In the genomic region with DNA sequence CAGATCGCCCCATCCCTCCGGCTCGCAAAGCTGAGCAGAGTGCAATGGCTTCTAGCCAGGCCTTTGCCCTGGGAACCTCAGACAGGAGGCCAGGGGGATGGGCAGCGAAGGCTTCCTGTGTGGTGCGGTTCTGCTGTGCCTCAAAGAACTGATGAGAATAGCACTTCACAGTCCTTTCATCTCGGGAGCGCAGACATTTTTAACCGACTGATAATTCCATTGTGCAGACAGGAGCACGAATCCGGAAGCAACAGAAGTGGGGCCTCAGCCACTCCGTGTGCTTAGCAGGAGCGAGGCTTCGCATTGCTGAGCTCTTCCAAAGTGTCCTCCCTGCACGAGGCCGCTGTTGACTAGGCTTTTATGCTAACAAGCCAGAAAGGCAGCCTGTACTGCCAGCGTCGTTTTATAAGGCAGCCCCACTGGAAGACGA, we compare ENCODE assay signal across 8 mouse cellular contexts. TPM values are rescaled to one million over a fixed set of nuclear protein-coding genes. Genes with fewer than 3 reads are reported as not detected.
DNase-seq lines count a peak whose midpoint lies in the region; ATAC-seq and TF ChIP-seq lines count a peak whose summit lies in the region.

No protein-coding gene starts in this region.

- peaks cover 8% of the 10 kb centered on the region; the same call in 1 of the 2 replicates for H3K4me1 ChIP-seq in intestine, embryonic 16.5 days (ENCODE audit: control insufficient read depth, insufficient read depth, low read length)
- H3K4me1 ChIP-seq in liver, adult 2 months (ENCODE audit: control insufficient read depth, insufficient read depth, low read length), result no peaks in the 10 kb centered on the region
- peaks cover 17% of the 10 kb centered on the region for H3K4me1 ChIP-seq in midbrain, embryonic 15.5 days
- no peaks in the 10 kb centered on the region for H3K4me1 ChIP-seq in stomach, embryonic 16.5 days (ENCODE audit: control insufficient read depth, insufficient read depth, low read length)

- WGBS in intestine, embryonic 16.5 days, result 14% methylated on average over 18 of the region's 18 CpGs
- 12% methylated on average over 18 of the region's 18 CpGs for WGBS in liver, adult 2 months
- WGBS in midbrain, embryonic 15.5 days, result 6% methylated on average over 18 of the region's 18 CpGs
- WGBS in stomach, embryonic 16.5 days, result 12% methylated on average over 18 of the region's 18 CpGs

- H3K27ac ChIP-seq in gastrocnemius, adult 2 months, result peak overlapping the region; percentile 31
- peak overlapping the region; percentile 33; the same call in 1 of the 2 replicates for H3K27ac ChIP-seq in intestine, embryonic 16.5 days (ENCODE audit: low read length)
- H3K27ac ChIP-seq in liver, adult 2 months (replicated peaks; ENCODE audit: insufficient read depth, low read depth, low read length), result peak overlapping the region; percentile 12; the same call in 1 of the 2 replicates
- H3K27ac ChIP-seq in midbrain, embryonic 15.5 days, result peak overlapping the region; percentile 59
- 0 out of 2 replicates have a peak overlapping the region, but pooled peaks have one; percentile 4 for H3K27ac ChIP-seq in stomach, embryonic 16.5 days (ENCODE audit: low read length)

- H3K9ac ChIP-seq in intestine, embryonic 16.5 days (ENCODE audit: low read depth, low read length), result peak overlapping the region; percentile 6; the same call in 1 of the 2 replicates
- H3K9ac ChIP-seq in liver, adult 2 months (ENCODE audit: low read depth, low read length), result 0 out of 2 replicates have a peak overlapping the region, but pooled peaks have one; percentile 18
- peak overlapping the region; percentile 10; the same call in 1 of the 2 replicates for H3K9ac ChIP-seq in midbrain, embryonic 15.5 days
- peak overlapping the region; percentile 36 for H3K9ac ChIP-seq in stomach, embryonic 16.5 days (ENCODE audit: low read length)

- intact Hi-C loops in gastrocnemius, adult 2 months (cut with DNase I), result no loop called here

- H3K9me3 ChIP-seq in intestine, embryonic 16.5 days (ENCODE audit: control insufficient read depth, low read length), result no peaks in the 10 kb centered on the region
- H3K9me3 ChIP-seq in midbrain, embryonic 15.5 days, result no peaks in the 10 kb centered on the region
- no peaks in the 10 kb centered on the region for H3K9me3 ChIP-seq in stomach, embryonic 16.5 days (replicated peaks; ENCODE audit: control insufficient read depth, low read length)

- H3K79me2 ChIP-seq in liver, adult 2 months (ENCODE audit: control insufficient read depth, insufficient read depth, low read length), result no peaks in the 10 kb centered on the region

- ATAC-seq in intestine, embryonic 16.5 days, result peak; percentile 78
- ATAC-seq in midbrain, embryonic 15.5 days (replicated peaks), result peak; percentile 74
- ATAC-seq in stomach, embryonic 16.5 days (ENCODE audit: insufficient read depth, low FRiP score), result peak; percentile 52; the same call in 1 of the 2 replicates

- H3K27me3 ChIP-seq in intestine, embryonic 16.5 days (replicated peaks; ENCODE audit: control insufficient read depth, insufficient read depth, low read length), result no peaks in the 10 kb centered on the region
- H3K27me3 ChIP-seq in liver, adult 2 months (ENCODE audit: control insufficient read depth, insufficient read depth, low read length), result no peaks in the 10 kb centered on the region
- no peaks in the 10 kb centered on the region for H3K27me3 ChIP-seq in midbrain, embryonic 15.5 days (replicated peaks)
- no peaks in the 10 kb centered on the region for H3K27me3 ChIP-seq in stomach, embryonic 16.5 days (ENCODE audit: control insufficient read depth, insufficient read depth, low read length)

- TF ChIP-seq CTCF in gastrocnemius, adult 2 months (IDR thresholded peaks at IDR 0.05), result no peak
- TF ChIP-seq CTCF in liver, adult 2 months (IDR thresholded peaks at IDR 0.05; ENCODE audit: low read depth, low read length), result no peak

- peak; percentile 43 for DNase-seq in gastrocnemius, adult 2 months
- DNase-seq in gastrocnemius, adult 8-10 months (ENCODE audit: low spot score in 2 of 2), result no peak
- DNase-seq in cerebellum, adult 18-20 months, result peak; percentile 10 to 27
- DNase-seq in gastrocnemius, postnatal 25 days, result peak; percentile 31
- DNase-seq in liver, adult 2 months (ENCODE audit: extremely low read depth, low read depth, low spot score), result peak; percentile 35

- no peaks in the 10 kb centered on the region for H3K36me3 ChIP-seq in intestine, embryonic 16.5 days (ENCODE audit: control insufficient read depth, insufficient read depth, low read length)
- no peaks in the 10 kb centered on the region for H3K36me3 ChIP-seq in liver, adult 2 months (ENCODE audit: control insufficient read depth, insufficient read depth, low read length)
- no peaks in the 10 kb centered on the region for H3K36me3 ChIP-seq in midbrain, embryonic 15.5 days (replicated peaks)
- no peaks in the 10 kb centered on the region for H3K36me3 ChIP-seq in stomach, embryonic 16.5 days (ENCODE audit: control insufficient read depth, insufficient read depth, low read length)

- H3K4me2 ChIP-seq in intestine, embryonic 16.5 days (ENCODE audit: low read depth, low read length), result peak overlapping the region; percentile 41
- peak overlapping the region; percentile 44 for H3K4me2 ChIP-seq in midbrain, embryonic 15.5 days
- peak overlapping the region; percentile 46 for H3K4me2 ChIP-seq in stomach, embryonic 16.5 days (ENCODE audit: low read depth, low read length)

- no peak for TF ChIP-seq POLR2A in liver, adult 2 months (IDR thresholded peaks at IDR 0.05; ENCODE audit: extremely low read depth, insufficient read depth, low read length)

- peak overlapping the region; percentile 54 for H3K4me3 ChIP-seq in gastrocnemius, adult 2 months
- peak overlapping the region; percentile 25 for H3K4me3 ChIP-seq in intestine, embryonic 16.5 days (ENCODE audit: low read length)
- H3K4me3 ChIP-seq in liver, adult 2 months (ENCODE audit: insufficient read depth, low read depth, low read length), result peak overlapping the region; percentile 42
- peak overlapping the region; percentile 7; the same call in 1 of the 2 replicates for H3K4me3 ChIP-seq in midbrain, embryonic 15.5 days
- H3K4me3 ChIP-seq in stomach, embryonic 16.5 days (replicated peaks; ENCODE audit: low read length), result peak overlapping the region; percentile 32

RNA-seq across cellular contexts. Expression of gene Kras, which starts 53.6 kb away (rescaled TPM):
- total RNA-seq in gastrocnemius, adult 2 months (2021), result 10 to 100 TPM; 13.2 to 21.2 TPM
- 10 to 100 TPM; 11.7 to 23.7 (median 13.9) TPM for total RNA-seq in gastrocnemius, adult 8-10 months (2022)
- 10 to 100 TPM; 18.5 to 20.8 TPM for total RNA-seq in gastrocnemius, postnatal 25 days (2021)
- 56.6 and 60.2 TPM in 2 replicates for polyA plus RNA-seq in intestine, embryonic 16.5 days (2015; fragmentation: Nextera tagmentation; extraction: Ambion mirVana)
- total RNA-seq in liver, adult 2 months (2014; rRNA removed), result 9.9 and 11.8 TPM in 2 replicates
- polyA plus RNA-seq in liver, adult 2 months (2012; rRNA removed), result 6.1 and 8.4 TPM in 2 replicates
- 88.8 and 90.1 TPM in 2 replicates for polyA plus RNA-seq in midbrain, embryonic 15.5 days (2015; fragmentation: Nextera tagmentation; extraction: Ambion mirVana)
- polyA plus RNA-seq in stomach, embryonic 16.5 days (2015; fragmentation: Nextera tagmentation; extraction: Ambion mirVana), result 58.6 and 64.9 TPM in 2 replicates

Comparison
In these comparisons a context has a peak if more than half of its experiments do, and no peak if none do; other contexts are left out.
1. DNase-seq: peak in gastrocnemius, adult 2 months (single experiment), cerebellum, adult 18-20 months (2 of 2), gastrocnemius, postnatal 25 days (single experiment) and liver, adult 2 months (single experiment); none in gastrocnemius, adult 8-10 months (0 of 2).
2. H3K27ac ChIP-seq: peak in every context shown above with its lines; median percentile 59 in midbrain, embryonic 15.5 days; 33 in intestine, embryonic 16.5 days; 31 in gastrocnemius, adult 2 months; 12 in liver, adult 2 months; 4 in stomach, embryonic 16.5 days.
3. Peak in every context shown above with its lines, with median percentiles within 50 percentile points of each other: H3K4me3 ChIP-seq, ATAC-seq, H3K4me2 ChIP-seq and H3K9ac ChIP-seq.